Mouse (Mus musculus) G1E (cell line): ENCODE data around the gene Sult1c2.

Source experiments
- CTCF ChIP-seq: IDR thresholded peaks from 2 replicates; pipeline ENCODE4 v1.5.1; 2012; ENCODE audit warnings: low read depth, low read length, inconsistent platforms, mixed read lengths
- POLR2AphosphoS5 ChIP-seq: IDR thresholded peaks from 2 replicates; pipeline ENCODE4 v1.6.1; 2012; ENCODE audit warnings: low read depth, low read length, inconsistent platforms; ENCODE audit not compliant: insufficient replicate concordance

DNA sequence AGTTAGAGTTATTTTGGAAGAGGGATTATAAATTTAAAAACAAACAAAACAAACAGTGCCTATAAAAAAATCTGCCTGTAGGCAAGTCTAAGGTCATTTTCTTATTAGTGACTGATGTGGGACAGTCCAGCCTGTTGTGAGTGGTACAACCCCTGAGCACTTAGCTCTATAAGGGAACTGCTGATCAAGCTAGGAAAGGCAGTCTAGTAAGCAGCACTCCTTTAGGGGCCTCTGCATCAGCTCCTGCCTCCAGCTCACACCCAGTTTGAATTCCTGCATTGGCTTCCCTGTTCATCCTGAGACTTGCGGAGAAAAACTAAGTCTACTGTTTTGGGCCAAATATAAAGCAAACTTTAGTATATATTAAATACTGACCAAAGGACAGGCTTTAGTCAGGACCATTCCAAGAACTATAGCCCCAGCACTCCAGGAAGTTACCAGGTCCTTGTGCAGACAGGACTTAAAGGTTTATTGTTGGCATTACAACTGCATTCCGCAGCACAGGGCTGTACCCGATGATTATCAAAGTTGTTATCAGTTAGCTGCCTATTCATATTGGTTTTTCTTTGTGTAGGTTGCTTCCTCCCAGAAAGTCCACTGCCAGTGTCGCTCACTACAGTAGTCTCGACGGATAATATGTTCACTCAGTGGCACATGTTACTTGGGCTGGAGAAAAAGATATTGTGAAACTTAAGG, 19.3 kb upstream of the Sult1c2 start:
- TF ChIP-seq POLR2AphosphoS5 (no peak), CTCF (no peak)
